Mouse (Mus musculus): Measurements from ENCODE around the gene Zfp870. TPM values are rescaled to one million over a fixed set of nuclear protein-coding genes. Genes with fewer than 3 reads are reported as not detected.

Zfp870 gene
- polyA plus RNA-seq, 1 experiment: 0.11 TPM

GRCm38 (mm10) chr17:32880320-32881218, 10.9 kb downstream of the Zfp870 start:
- no peak for TF ChIP-seq GATA1 (IDR thresholded peaks at IDR 0.05; ENCODE audit: low read length)

- no peak for TF ChIP-seq GATA1 (IDR thresholded peaks at IDR 0.05; ENCODE audit: low read length)
Measured at GRCm38 (mm10) chr17:32878773-32879172, 12.7 kb downstream of the Zfp870 start.

GRCm38 (mm10) chr17:32877471-32878171, 13.8 kb downstream of the Zfp870 start:
- TF ChIP-seq GATA1 (IDR thresholded peaks at IDR 0.05; ENCODE audit: low read length): no peak

GRCm38 (mm10) chr17:32872696-32873095, 18.7 kb downstream of the Zfp870 start:
- no peak for TF ChIP-seq GATA1 (IDR thresholded peaks at IDR 0.05; ENCODE audit: low read length)

GRCm38 (mm10) chr17:32872091-32872490, 19.4 kb downstream of the Zfp870 start:
- TF ChIP-seq GATA1 (IDR thresholded peaks at IDR 0.05; ENCODE audit: low read length): no peak

- TF ChIP-seq GATA1 (IDR thresholded peaks at IDR 0.05; ENCODE audit: low read length): no peak
Measured at GRCm38 (mm10) chr17:32871483-32871882, 20.0 kb downstream of the Zfp870 start.

GRCm38 (mm10) chr17:32851581-32851980, 39.9 kb downstream of the Zfp870 start:
- TF ChIP-seq GATA1 (IDR thresholded peaks at IDR 0.05; ENCODE audit: low read length): no peak

- TF ChIP-seq GATA1 (IDR thresholded peaks at IDR 0.05; ENCODE audit: low read length): no peak
Measured at GRCm38 (mm10) chr17:32841388-32841787, 50.1 kb downstream of the Zfp870 start.

- TF ChIP-seq GATA1 (IDR thresholded peaks at IDR 0.05; ENCODE audit: low read length): no peak
Measured at GRCm38 (mm10) chr17:32839083-32839802, 52.2 kb downstream of the Zfp870 start.

GRCm38 (mm10) chr17:32830418-32830782, 61.0 kb downstream of the Zfp870 start:
- no peak for TF ChIP-seq GATA1 (IDR thresholded peaks at IDR 0.05; ENCODE audit: low read length)

- no peak for TF ChIP-seq GATA1 (IDR thresholded peaks at IDR 0.05; ENCODE audit: low read length)
Measured at GRCm38 (mm10) chr17:32829540-32830417, 61.7 kb downstream of the Zfp870 start, which contains the start of gene Zfp799. Gene Zfp799 (minus strand): TSS chr17:32830261.

Other genes starting within 250 kb of the Zfp870 start
- gene Cyp4f40, start 232.7 kb downstream of the Zfp870 start, polyA plus RNA-seq (2012): not detected in 2 replicates
- gene Cyp4f15, start 206.0 kb downstream of the Zfp870 start, polyA plus RNA-seq (2012): not detected in 2 replicates
- gene Zfp871, start 103.4 kb downstream of the Zfp870 start, polyA plus RNA-seq (2012): 0.48 and 0.57 TPM in 2 replicates
- not detected in 2 replicates for gene Zfp811, start 81.7 kb downstream of the Zfp870 start, polyA plus RNA-seq (2012)
- gene Zfp799, start 61.4 kb downstream of the Zfp870 start, polyA plus RNA-seq (2012): 0.22 and 1.0 TPM in 2 replicates
- gene Cyp4f14, start 25.7 kb upstream of the Zfp870 start, polyA plus RNA-seq (2012): not detected in 2 replicates
- 14.2 and 21.1 TPM in 2 replicates for gene Cyp4f13, start 55.8 kb upstream of the Zfp870 start, polyA plus RNA-seq (2012)
- gene Zfp472, start 74.2 kb upstream of the Zfp870 start, polyA plus RNA-seq (2012): 0.11 and 0.28 TPM in 2 replicates
- gene Zfp952, start 101.5 kb upstream of the Zfp870 start, polyA plus RNA-seq (2012): 0.13 and 0.15 TPM in 2 replicates
- 0.03 and 0.13 TPM in 2 replicates for gene Zfp763, start 141.8 kb upstream of the Zfp870 start, polyA plus RNA-seq (2012)
- not detected in 2 replicates for gene 4921501E09Rik, start 176.4 kb upstream of the Zfp870 start, polyA plus RNA-seq (2012)
- 0.25 and 0.94 TPM in 2 replicates for gene Zfp563, start 197.7 kb upstream of the Zfp870 start, polyA plus RNA-seq (2012)
- not detected in 2 replicates for gene Morc2b, start 248.0 kb upstream of the Zfp870 start, polyA plus RNA-seq (2012)